Mouse (Mus musculus) spleen, adult 2 months (tissue): ENCODE data around the gene Dcbld2. TPM values are rescaled to one million over a fixed set of nuclear protein-coding genes. Genes with fewer than 3 reads are reported as not detected.

Experiments
- DNase-seq, 2 experiments: peaks; one replicate each; pipeline versions ENCODE4 v3.0.0 to v3.0.0-alpha.2; 2012 to 2021; ENCODE audit warnings: low spot score in 2 of 2, low read depth in 1 of 2
- H3K27ac ChIP-seq: fragments of 200-500 bp; 2 replicates; pipeline ENCODE4 v1.5.1; 2012; ENCODE audit warnings: low read length, inconsistent platforms; ENCODE audit not compliant: insufficient read depth
- H3K27me3 ChIP-seq: fragments of 200-500 bp; 2 replicates; pipeline ENCODE4 v1.6.1; 2012; ENCODE audit warnings: mild to moderate bottlenecking, moderate library complexity, low read length, inconsistent platforms; ENCODE audit not compliant: control insufficient read depth, insufficient read depth
- H3K36me3 ChIP-seq: fragments of 200-500 bp; 2 replicates; pipeline ENCODE4 v1.6.1; 2012; ENCODE audit warnings: mild to moderate bottlenecking, low read length, inconsistent platforms; ENCODE audit not compliant: control insufficient read depth, insufficient read depth
- H3K4me1 ChIP-seq: fragments of 200-500 bp; 2 replicates; pipeline ENCODE4 v1.6.1; 2011; ENCODE audit warnings: inconsistent platforms; ENCODE audit not compliant: control insufficient read depth, insufficient read depth, insufficient read length
- H3K4me3 ChIP-seq: fragments of 200-500 bp; 2 replicates; pipeline ENCODE4 v1.5.1; 2011; ENCODE audit warnings: mild to moderate bottlenecking, inconsistent platforms; ENCODE audit not compliant: insufficient read depth, insufficient read length; ENCODE audit errors: extremely low read depth
- CTCF ChIP-seq: fragments of 200-500 bp; IDR thresholded peaks from 2 replicates; pipeline ENCODE4 v1.5.1; 2011; ENCODE audit warnings: mild to moderate bottlenecking, inconsistent platforms; ENCODE audit not compliant: insufficient read depth, insufficient read length, insufficient replicate concordance; ENCODE audit errors: extremely low read depth
- POLR2A ChIP-seq: fragments of 200-500 bp; IDR thresholded peaks from 2 replicates; pipeline ENCODE4 v1.6.1; 2011; ENCODE audit warnings: low read depth, low read length, inconsistent platforms
- WGBS: fragments of 180-500 bp; shearing (Covaris S2); methylation state at CpG from one replicate; pipeline ENCODE4 v1.1.7; 2018; 5-methylcytosine and 5-hydroxymethylcytosine counted together
- polyA plus RNA-seq: library from polyadenylated mRNA; depleted of rRNA; stranded (reverse); fragments of >200 nt; gene quantifications from 2 replicates; pipeline ENCODE4 v1.2.3, GENCODE M21; 2012

The Dcbld2 gene
- polyA plus RNA-seq, 1 experiment: 3.7 TPM

GRCm38 (mm10) chr16:58501760-58502301 is 93.6 kb downstream of the Dcbld2 start:
- TF ChIP-seq POLR2A (no peak; the same call in 1 of the 2 replicates), CTCF (no peak)
- peaks cover 1% of the 10 kb centered on the region; the same call in 1 of the 2 replicates for H3K36me3 ChIP-seq
- peak overlapping the region; percentile 21; the same call in 1 of the 2 replicates for H3K4me3 ChIP-seq
- DNase-seq: peak; percentile 46 to 70
- H3K27ac ChIP-seq: peak overlapping the region; percentile 87
- no peaks in the 10 kb centered on the region for H3K27me3 ChIP-seq
- H3K4me1 ChIP-seq: peaks cover 31% of the 10 kb centered on the region
- 3% methylated on average over 6 of the region's 6 CpGs for WGBS

DNA sequence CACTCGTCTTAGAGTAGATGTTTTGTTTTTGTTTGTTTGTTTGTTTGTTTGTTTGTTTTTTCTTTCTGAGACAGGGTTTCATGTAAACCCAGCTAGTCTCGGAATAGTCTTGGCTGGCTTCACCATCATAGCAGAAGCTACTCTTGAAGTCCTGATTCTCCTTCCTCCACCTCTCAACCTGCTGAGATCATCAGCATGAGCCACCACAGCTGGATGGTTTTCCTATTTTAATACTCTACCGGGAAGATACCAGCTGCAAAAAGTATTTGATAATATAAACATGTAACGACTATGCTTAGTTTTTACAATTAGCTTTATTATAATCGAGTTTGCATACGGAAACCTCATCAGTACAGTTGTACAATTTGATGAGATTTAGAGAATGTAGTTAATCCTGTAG is 94.3 kb downstream of the Dcbld2 start:
- H3K4me3 ChIP-seq: no peak overlapping the region
- no peak for DNase-seq
- H3K27ac ChIP-seq: peak overlapping the region; percentile 87
- no peaks in the 10 kb centered on the region for H3K27me3 ChIP-seq
- TF ChIP-seq POLR2A (no peak), CTCF (no peak)
- 39% methylated on average over 6 of the region's 6 CpGs for WGBS
- peaks cover 1% of the 10 kb centered on the region; the same call in 1 of the 2 replicates for H3K36me3 ChIP-seq
- peaks cover 25% of the 10 kb centered on the region for H3K4me1 ChIP-seq

GRCm38 (mm10) chr16:58504945-58505344 is 96.7 kb downstream of the Dcbld2 start:
- 0 out of 2 replicates have a peak, but pooled peaks cover 1% of the 10 kb centered on the region for H3K36me3 ChIP-seq
- TF ChIP-seq CTCF (no peak), POLR2A (no peak)
- no peak for DNase-seq
- no peak overlapping the region for H3K4me3 ChIP-seq
- H3K4me1 ChIP-seq: peaks cover 14% of the 10 kb centered on the region
- no peak overlapping the region for H3K27ac ChIP-seq
- H3K27me3 ChIP-seq: no peaks in the 10 kb centered on the region

DNA sequence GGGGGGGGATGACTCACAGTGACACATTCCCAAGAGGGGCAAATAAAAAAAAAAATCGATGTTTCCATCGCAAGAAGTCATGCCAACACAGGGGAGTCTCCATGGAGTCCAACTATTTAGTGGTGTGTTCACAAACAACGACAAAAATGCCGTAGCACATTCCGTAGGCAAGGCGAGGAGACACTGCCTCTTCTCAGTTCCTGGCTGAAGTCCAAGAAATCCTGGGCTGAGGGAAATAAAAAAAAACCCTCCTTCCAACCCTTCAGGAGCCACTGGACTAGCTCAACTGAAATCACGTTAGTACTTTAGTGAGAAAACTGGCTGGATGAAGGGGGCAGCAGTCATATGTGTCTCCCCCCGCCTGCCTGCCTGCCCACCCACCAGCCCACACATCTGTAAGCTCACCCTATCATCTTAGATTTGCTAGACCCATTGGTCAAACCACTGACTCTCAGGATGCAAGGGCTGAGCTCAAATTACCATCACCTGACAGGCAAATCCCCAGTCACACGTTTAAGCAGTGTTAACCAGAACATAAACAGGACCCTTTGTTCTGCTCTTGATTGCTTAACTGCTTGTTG is 104.0 kb downstream of the Dcbld2 start:
- H3K27ac ChIP-seq: no peak overlapping the region
- H3K36me3 ChIP-seq: no peaks in the 10 kb centered on the region
- no peak for DNase-seq
- no peak for TF ChIP-seq POLR2A
- no peak for TF ChIP-seq CTCF
- H3K27me3 ChIP-seq: no peaks in the 10 kb centered on the region
- 79% methylated on average over 9 of the region's 9 CpGs for WGBS
- no peak overlapping the region for H3K4me3 ChIP-seq
- peaks cover 6% of the 10 kb centered on the region for H3K4me1 ChIP-seq

GRCm38 (mm10) chr16:58512887-58513286 is 104.6 kb downstream of the Dcbld2 start:
- Histone ChIP-seq H3K27me3 (no peaks in the 10 kb centered on the region), H3K36me3 (no peaks in the 10 kb centered on the region), H3K4me1 (peaks cover 6% of the 10 kb centered on the region; the same call in 1 of the 2 replicates), H3K4me3 (no peak overlapping the region), H3K27ac (no peak overlapping the region)
- WGBS: 54% methylated on average over 3 of the region's 3 CpGs
- DNase-seq: no peak
- TF ChIP-seq CTCF (no peak), POLR2A (no peak)

DNA sequence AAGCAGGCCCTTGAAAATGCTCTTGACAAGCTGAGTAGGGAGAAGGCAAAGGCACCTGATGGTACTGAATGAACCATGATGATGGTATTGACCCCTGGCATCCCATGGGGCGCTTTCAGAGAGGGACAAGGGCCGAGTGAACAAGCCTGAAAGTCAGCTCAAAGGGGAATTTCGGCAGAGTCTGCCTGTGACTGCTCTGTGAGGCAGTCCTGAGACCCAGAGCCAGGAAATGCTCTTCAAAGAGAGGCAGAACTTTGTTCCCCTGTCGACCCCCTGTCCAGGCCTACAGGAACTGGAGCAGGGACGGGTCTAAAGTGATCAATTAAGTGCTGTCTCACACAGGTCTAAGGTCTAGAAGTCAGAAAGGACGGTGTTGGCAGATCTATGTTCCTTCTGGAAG is 105.5 kb downstream of the Dcbld2 start:
- no peaks in the 10 kb centered on the region for H3K27me3 ChIP-seq
- 52% methylated on average over 6 of the region's 6 CpGs for WGBS
- no peak for TF ChIP-seq POLR2A
- no peak for TF ChIP-seq CTCF
- DNase-seq: no peak
- H3K27ac ChIP-seq: no peak overlapping the region; the same call in 1 of the 2 replicates
- no peak overlapping the region for H3K4me3 ChIP-seq
- H3K36me3 ChIP-seq: no peaks in the 10 kb centered on the region
- peaks cover 5% of the 10 kb centered on the region; the same call in 1 of the 2 replicates for H3K4me1 ChIP-seq

DNA sequence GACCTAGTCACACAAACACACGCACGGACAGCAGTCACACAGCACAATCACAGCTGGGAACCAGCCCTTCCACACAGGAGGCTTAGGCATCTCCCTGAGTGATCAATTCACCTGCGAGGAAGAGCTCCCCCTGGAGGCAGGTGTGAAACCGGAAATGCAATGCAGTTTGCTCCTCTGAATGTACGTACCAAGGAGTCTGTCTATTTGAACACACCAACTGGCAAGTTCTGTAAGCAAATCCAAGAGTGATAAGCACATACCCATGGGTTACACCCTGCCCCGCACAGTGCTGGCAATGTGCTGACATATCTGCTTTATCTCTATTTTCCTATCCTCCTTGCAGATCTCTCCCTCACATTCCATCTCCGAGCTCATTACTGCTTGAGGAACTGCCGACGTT is 106.3 kb downstream of the Dcbld2 start:
- 71% methylated on average over 9 of the region's 9 CpGs for WGBS
- Histone ChIP-seq H3K27ac (no peak overlapping the region), H3K27me3 (no peaks in the 10 kb centered on the region), H3K4me1 (0 out of 2 replicates have a peak, but pooled peaks cover 3% of the 10 kb centered on the region), H3K36me3 (no peaks in the 10 kb centered on the region), H3K4me3 (no peak overlapping the region)
- TF ChIP-seq CTCF (peak; percentile 69; the same call in 1 of the 2 replicates), POLR2A (no peak)
- peak in 1 of 2 experiments; percentile 65 for DNase-seq
